Mouse (Mus musculus): ENCODE measurements at regions not wholly inside any gene's neighbourhood (a gene's known extent, or its start where the extent isn't known, plus 50 kb on each side); places are given as distances from the start of the nearest gene placed in this dataset.

GRCm38 (mm10) chr8:76538806-76539480 lies 360.3 kb upstream of the Nr3c2 start:
- Histone ChIP-seq H3K4me3 (ENCODE audit: control insufficient read depth, low read depth, low read length) (no peak overlapping the region), H3K36me3 (ENCODE audit: control insufficient read depth, insufficient read depth, low read length) (no peaks in the 10 kb centered on the region), H3K27ac (ENCODE audit: control insufficient read depth, insufficient read depth, low read depth, low read length) (no peak overlapping the region), H3K4me1 (ENCODE audit: control insufficient read depth, insufficient read depth, low read length) (no peaks in the 10 kb centered on the region), H3K27me3 (ENCODE audit: control insufficient read depth, insufficient read depth, low read length) (no peaks in the 10 kb centered on the region)
- TF ChIP-seq CTCF (IDR thresholded peaks at IDR 0.05; ENCODE audit: control insufficient read depth, insufficient read depth, insufficient replicate concordance, low read depth, low read length) (no peak), POLR2A (IDR thresholded peaks at IDR 0.05; ENCODE audit: control insufficient read depth, low read depth, low read length) (no peak)

- Histone ChIP-seq H3K4me1 (ENCODE audit: control insufficient read depth, insufficient read depth, low read length) (no peaks in the 10 kb centered on the region), H3K36me3 (ENCODE audit: control insufficient read depth, insufficient read depth, low read length) (no peaks in the 10 kb centered on the region), H3K27me3 (ENCODE audit: control insufficient read depth, insufficient read depth, low read length) (no peaks in the 10 kb centered on the region), H3K4me3 (ENCODE audit: control insufficient read depth, low read depth, low read length) (no peak overlapping the region), H3K27ac (ENCODE audit: control insufficient read depth, insufficient read depth, low read depth, low read length) (no peak overlapping the region)
- TF ChIP-seq CTCF (IDR thresholded peaks at IDR 0.05; ENCODE audit: control insufficient read depth, insufficient read depth, insufficient replicate concordance, low read depth, low read length) = no peak
- TF ChIP-seq POLR2A (IDR thresholded peaks at IDR 0.05; ENCODE audit: control insufficient read depth, low read depth, low read length) = no peak
Observed at GRCm38 (mm10) chr8:76539638-76540037, 359.6 kb upstream of the Nr3c2 start.

- H3K4me3 ChIP-seq (ENCODE audit: control insufficient read depth, low read depth, low read length) = no peak overlapping the region
- H3K4me1 ChIP-seq (ENCODE audit: control insufficient read depth, insufficient read depth, low read length) = no peaks in the 10 kb centered on the region
- TF ChIP-seq CTCF (IDR thresholded peaks at IDR 0.05; ENCODE audit: control insufficient read depth, insufficient read depth, insufficient replicate concordance, low read depth, low read length) = no peak
- TF ChIP-seq POLR2A (IDR thresholded peaks at IDR 0.05; ENCODE audit: control insufficient read depth, low read depth, low read length) = no peak
- no peak overlapping the region for H3K27ac ChIP-seq (ENCODE audit: control insufficient read depth, insufficient read depth, low read depth, low read length)
- H3K27me3 ChIP-seq (ENCODE audit: control insufficient read depth, insufficient read depth, low read length) = no peaks in the 10 kb centered on the region
- H3K36me3 ChIP-seq (ENCODE audit: control insufficient read depth, insufficient read depth, low read length) = no peaks in the 10 kb centered on the region
Observed at GRCm38 (mm10) chr8:76540611-76541010, 358.6 kb upstream of the Nr3c2 start.

- peaks cover 5% of the 10 kb centered on the region for H3K4me1 ChIP-seq (ENCODE audit: control insufficient read depth, insufficient read depth, low read length)
- H3K27ac ChIP-seq (ENCODE audit: control insufficient read depth, insufficient read depth, low read depth, low read length) = no peak overlapping the region
- no peak for TF ChIP-seq CTCF (IDR thresholded peaks at IDR 0.05; ENCODE audit: control insufficient read depth, insufficient read depth, insufficient replicate concordance, low read depth, low read length)
- peak; percentile 37; the same call in 1 of the 2 replicates for TF ChIP-seq POLR2A (IDR thresholded peaks at IDR 0.05; ENCODE audit: control insufficient read depth, low read depth, low read length)
- no peaks in the 10 kb centered on the region for H3K36me3 ChIP-seq (ENCODE audit: control insufficient read depth, insufficient read depth, low read length)
- peak overlapping the region; percentile 92 for H3K4me3 ChIP-seq (ENCODE audit: control insufficient read depth, low read depth, low read length)
- no peaks in the 10 kb centered on the region for H3K27me3 ChIP-seq (ENCODE audit: control insufficient read depth, insufficient read depth, low read length)
Observed at GRCm38 (mm10) chr8:76551681-76552080, 347.6 kb upstream of the Nr3c2 start.

GRCm38 (mm10) chr8:76601566-76601965 lies 297.7 kb upstream of the Nr3c2 start:
- H3K4me3 ChIP-seq (ENCODE audit: control insufficient read depth, low read depth, low read length) = no peak overlapping the region
- TF ChIP-seq CTCF (IDR thresholded peaks at IDR 0.05; ENCODE audit: control insufficient read depth, insufficient read depth, insufficient replicate concordance, low read depth, low read length) (no peak), POLR2A (IDR thresholded peaks at IDR 0.05; ENCODE audit: control insufficient read depth, low read depth, low read length) (no peak)
- no peaks in the 10 kb centered on the region for H3K27me3 ChIP-seq (ENCODE audit: control insufficient read depth, insufficient read depth, low read length)
- no peaks in the 10 kb centered on the region for H3K36me3 ChIP-seq (ENCODE audit: control insufficient read depth, insufficient read depth, low read length)
- H3K4me1 ChIP-seq (ENCODE audit: control insufficient read depth, insufficient read depth, low read length) = no peaks in the 10 kb centered on the region
- no peak overlapping the region for H3K27ac ChIP-seq (ENCODE audit: control insufficient read depth, insufficient read depth, low read depth, low read length)

GRCm38 (mm10) chr8:76618721-76619120 lies 280.5 kb upstream of the Nr3c2 start:
- Histone ChIP-seq H3K27ac (ENCODE audit: control insufficient read depth, insufficient read depth, low read depth, low read length) (no peak overlapping the region), H3K27me3 (ENCODE audit: control insufficient read depth, insufficient read depth, low read length) (no peaks in the 10 kb centered on the region), H3K4me3 (ENCODE audit: control insufficient read depth, low read depth, low read length) (no peak overlapping the region), H3K36me3 (ENCODE audit: control insufficient read depth, insufficient read depth, low read length) (no peaks in the 10 kb centered on the region), H3K4me1 (ENCODE audit: control insufficient read depth, insufficient read depth, low read length) (no peaks in the 10 kb centered on the region)
- TF ChIP-seq POLR2A (IDR thresholded peaks at IDR 0.05; ENCODE audit: control insufficient read depth, low read depth, low read length) (no peak), CTCF (IDR thresholded peaks at IDR 0.05; ENCODE audit: control insufficient read depth, insufficient read depth, insufficient replicate concordance, low read depth, low read length) (no peak)

GRCm38 (mm10) chr8:76620853-76621252 lies 278.4 kb upstream of the Nr3c2 start:
- Histone ChIP-seq H3K4me3 (ENCODE audit: control insufficient read depth, low read depth, low read length) (no peak overlapping the region; the same call in 1 of the 2 replicates), H3K27me3 (ENCODE audit: control insufficient read depth, insufficient read depth, low read length) (no peaks in the 10 kb centered on the region), H3K27ac (ENCODE audit: control insufficient read depth, insufficient read depth, low read depth, low read length) (no peak overlapping the region), H3K4me1 (ENCODE audit: control insufficient read depth, insufficient read depth, low read length) (no peaks in the 10 kb centered on the region), H3K36me3 (ENCODE audit: control insufficient read depth, insufficient read depth, low read length) (no peaks in the 10 kb centered on the region)
- TF ChIP-seq CTCF (IDR thresholded peaks at IDR 0.05; ENCODE audit: control insufficient read depth, insufficient read depth, insufficient replicate concordance, low read depth, low read length) (no peak), POLR2A (IDR thresholded peaks at IDR 0.05; ENCODE audit: control insufficient read depth, low read depth, low read length) (no peak)
